Mouse (Mus musculus) heart, adult 11 months (tissue): ENCODE results near the gene Asb4.
"Not testable (repeated sequence)": the region's sequence is repeated elsewhere in the genome, so short reads cannot be mapped to it uniquely, and the experiment has no call there.

Experiments
- DNase-seq: peaks from one replicate; pipeline ENCODE4 v3.0.0; 2022

Asb4 gene

DNA sequence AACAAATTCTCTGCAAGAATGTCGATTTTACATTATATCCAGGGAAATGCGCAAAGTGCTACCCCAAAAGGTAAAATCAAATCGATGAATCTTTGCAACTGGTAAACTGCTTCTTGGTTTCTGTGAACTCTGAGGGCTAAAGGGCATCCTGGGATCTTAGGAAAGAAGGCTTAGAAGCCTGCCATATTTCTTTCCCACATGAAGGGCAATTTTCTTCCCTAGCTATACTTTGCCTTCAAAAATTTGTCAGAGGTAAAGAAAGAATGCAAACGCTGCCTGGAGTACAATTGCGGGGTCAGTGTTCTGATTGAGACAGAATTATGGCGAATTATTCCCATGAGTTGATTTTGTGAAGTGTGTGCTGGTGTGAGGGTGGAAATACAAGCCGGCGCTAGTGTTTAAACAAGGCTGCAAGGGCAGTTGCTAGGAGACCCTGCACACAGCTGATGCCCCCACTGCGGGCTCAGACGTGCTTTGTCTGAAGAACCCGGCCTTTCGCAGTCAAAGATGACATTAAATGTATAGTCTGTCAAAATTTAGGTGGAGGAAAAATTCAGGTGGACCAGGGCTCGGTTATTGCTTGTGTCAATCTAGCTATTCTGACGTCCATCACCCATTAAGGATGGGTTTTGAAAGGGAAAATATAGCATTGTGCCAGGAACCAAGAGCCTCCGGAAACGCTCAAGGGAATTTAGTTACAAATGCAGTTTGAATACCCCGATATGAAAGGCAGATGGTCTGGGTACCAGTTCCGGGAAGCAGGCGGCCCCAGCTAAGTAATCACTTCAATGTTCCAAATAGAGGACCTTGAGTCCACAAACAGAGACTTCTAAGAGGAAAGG, at the start of gene Asb4:
Gene Asb4, plus strand, starts transcription at position 51 of the 842 bp plus-strand sequence.
- DNase-seq: no peak

DNA sequence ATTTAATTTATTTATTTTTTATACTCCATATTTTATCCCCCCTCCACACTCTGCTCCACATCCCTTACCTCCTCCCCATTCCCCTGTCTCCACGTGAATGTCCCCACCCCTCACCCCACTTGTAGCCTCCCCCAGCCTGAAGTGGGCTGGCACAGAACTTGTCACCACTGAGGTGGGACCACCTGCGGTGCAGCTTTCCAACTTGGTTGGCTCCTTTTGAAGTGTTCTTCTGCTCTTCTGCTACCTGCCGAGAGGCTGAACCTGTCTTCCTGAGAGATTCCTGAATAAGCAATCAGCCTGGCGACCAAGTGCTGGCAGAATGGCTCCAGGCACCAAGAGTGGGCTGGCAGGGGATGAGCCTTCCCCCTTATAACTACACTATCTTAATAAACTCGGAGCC, 49.2 kb upstream of the Asb4 start:
- no peak for DNase-seq

DNA sequence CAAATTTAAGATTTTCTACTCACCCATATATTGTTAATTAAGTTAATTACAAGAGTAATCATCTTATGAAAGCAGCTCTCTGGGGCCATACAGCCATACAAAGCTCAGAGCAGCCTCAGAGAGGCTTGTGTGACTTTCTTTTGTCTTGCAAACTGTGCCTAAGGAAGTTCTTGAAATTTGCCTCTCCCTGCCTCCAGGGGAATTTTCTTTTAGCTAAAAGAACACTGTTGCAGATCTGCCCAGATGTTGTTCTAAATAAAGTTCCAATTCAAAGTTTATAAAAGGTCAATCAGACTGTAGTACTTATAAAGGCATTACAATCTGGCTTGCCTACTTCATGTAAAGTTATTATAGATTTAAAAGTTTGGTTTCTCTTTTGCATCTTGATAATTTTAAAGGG, 47.2 kb upstream of the Asb4 start:
- DNase-seq: not testable (repeated sequence)

DNA sequence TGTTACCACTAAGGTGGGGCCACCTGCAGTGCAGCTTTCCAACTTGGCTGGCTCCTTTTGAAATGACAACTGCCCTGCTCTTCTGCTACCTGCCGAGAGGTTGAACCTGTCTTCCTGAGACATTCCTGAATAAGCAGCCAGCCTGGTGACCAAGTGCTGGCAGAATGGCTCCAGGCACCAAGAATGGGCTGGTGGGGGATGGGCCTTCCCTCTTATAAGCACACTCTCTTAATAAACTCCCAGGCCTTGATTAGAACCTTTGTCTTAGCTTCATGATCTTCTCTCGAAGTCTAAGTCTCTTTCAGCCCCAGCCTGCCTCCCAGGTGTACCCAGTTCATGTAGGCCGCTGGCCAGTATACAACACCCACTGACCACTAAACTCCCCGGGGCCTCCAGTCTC, 44.4 kb upstream of the Asb4 start:
- peak; percentile 61 for DNase-seq

DNA sequence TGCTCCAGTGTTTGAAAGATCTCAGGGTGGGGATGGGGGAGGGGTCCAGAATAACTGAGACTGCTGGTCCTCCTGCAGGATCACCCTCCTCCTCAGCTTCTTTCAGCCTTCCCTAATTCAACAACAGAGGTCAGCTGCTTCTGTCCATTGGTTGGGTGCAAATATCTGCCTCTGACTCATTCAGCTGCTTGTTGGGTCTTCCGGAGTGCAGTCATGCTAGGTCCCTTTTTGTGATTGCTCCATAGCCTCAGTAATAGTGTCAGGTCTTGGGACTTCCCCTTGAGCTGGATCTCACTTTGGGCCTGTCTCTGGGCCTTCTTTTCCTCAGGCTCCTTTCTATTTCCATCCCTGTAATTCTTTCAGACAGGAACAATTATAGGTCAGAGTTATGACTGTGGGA, 43.9 kb upstream of the Asb4 start:
- DNase-seq: peak; percentile 85

DNA sequence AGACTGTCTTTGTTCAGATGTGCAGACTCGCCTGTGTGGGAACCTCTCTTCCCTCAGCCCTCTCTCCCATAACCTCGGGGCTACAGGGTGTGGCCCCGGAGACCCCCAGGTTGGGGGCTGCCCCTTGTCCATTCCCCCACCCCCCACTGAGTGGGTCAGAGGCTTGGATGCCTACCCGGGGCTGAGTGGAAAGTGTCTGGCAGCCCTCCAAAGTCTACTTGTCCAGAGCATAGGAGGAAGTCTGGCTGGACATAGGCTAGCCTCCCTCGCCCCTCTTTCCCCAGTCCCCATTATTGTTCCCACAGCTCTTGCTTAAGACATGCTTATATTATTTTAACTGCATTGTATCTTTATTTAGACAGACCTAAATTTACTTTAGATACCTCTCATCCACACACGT, 38.9 kb upstream of the Asb4 start:
- DNase-seq: peak; percentile 73

DNA sequence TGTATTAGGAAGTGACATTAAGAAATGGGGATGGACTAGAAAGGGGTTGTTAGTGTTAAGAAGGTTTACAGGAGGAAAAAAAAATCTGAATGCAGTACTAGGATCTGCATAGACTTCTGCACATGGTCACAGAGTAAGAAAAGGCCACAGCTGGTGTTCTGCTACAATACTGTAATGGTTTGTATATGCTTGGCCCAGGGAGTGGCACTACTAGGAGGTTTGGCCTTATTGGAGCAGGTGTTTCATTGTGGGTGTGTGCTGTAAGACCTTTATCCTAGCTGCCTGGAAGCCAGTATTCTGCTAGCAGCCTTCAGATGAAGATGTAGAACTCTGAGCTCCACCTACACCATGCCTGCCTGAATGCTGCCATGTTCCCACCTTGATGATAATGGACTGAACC, 25.3 kb upstream of the Asb4 start:
- peak; percentile 63 for DNase-seq

DNA sequence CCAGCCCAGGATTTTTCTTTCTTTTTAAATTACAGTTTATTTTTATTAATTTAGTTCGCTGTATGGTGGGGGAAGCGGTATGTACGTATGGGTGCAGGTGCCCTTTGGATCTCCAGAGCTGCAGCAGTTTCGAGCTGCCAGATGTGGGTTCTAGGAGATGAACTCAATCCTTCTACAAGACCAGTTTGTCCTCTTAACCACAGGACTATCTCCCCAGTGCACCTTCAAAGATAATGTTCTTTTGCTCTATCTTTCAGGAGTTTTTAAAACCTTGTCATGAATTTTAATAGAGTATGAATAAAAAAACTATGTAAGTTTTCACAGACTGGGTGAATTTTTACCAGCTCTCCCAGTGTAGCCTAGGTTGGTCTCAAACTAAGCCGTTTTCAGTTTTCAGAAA, 22.8 kb upstream of the Asb4 start:
- DNase-seq: peak; percentile 5

DNA sequence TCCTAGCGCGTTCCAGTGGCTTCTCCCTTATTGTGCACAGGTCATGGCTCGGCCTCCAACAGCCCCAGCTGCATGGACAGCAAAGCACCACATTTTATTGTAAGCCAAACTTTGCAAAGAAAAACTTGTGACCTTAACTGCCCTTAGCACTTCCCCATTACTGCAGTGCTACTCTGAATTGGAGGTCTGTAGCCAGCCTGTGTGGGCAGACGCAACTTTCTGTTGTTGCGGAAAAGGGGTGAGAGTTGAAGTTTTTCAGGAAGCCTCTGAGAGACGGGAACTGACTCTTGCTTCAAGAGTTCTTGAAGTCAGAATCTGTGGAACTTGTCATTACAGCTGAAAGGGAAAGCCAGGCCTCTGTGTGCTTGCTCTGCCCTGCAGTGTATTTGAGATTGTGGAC, 21.2 kb upstream of the Asb4 start:
- DNase-seq: peak; percentile 94

DNA sequence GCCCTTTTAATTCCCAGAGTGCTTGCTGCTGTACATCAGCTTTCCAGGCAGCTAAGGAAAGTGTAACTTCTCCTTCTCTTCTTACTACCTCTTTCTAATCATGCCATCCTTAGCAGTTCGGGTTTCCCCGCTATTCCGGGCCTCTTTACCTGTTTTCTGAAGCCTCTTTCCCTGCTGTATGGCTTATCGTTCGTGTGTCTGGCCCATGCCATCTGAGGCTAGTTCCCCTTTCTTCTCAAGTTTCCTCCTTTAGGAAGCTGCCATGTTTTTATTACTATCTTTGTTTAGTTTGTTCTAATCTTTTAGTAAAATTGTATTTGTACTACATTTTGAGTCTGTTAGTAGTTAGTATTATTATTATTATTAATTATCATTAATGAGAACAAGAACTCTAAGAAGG, 17.3 kb upstream of the Asb4 start:
- DNase-seq: peak; percentile 59

DNA sequence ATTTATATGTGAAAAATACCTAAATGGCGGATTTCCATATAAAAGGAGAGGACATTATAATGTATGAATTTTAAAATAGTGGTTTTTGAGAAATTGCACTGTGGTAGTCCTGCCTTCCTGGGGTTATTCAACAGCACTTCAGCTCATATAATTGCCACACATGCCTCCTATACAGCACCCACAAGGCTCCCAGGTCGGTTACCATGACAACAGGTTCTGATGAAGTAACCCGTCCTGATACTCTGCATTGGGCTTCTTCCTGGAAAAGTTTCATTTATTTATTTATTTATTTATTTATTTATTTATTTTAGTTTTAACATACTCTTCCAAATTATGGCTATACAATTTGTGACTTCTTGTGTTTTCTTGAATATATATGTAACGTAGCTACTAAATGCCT, 6.3 kb upstream of the Asb4 start:
- no peak for DNase-seq

DNA sequence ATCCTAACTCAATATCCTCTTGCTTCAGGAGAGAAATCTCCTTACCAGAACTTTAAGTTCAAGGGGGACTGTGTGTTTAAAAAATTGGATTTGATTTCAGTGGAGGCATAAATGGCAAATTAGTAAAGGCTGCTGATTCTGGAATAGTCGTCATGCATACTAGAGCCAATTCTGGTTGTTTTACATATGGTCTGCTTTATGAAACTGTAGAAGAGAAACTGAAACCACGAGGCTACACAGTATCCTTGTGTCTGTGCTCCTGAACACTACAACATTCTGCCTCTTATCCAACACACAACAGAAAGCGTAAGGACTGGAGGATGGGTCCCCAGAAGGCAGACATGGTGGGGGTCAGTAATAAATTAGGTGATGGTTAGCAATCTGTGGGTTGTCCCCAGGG, 4.1 kb upstream of the Asb4 start:
- no peak for DNase-seq

DNA sequence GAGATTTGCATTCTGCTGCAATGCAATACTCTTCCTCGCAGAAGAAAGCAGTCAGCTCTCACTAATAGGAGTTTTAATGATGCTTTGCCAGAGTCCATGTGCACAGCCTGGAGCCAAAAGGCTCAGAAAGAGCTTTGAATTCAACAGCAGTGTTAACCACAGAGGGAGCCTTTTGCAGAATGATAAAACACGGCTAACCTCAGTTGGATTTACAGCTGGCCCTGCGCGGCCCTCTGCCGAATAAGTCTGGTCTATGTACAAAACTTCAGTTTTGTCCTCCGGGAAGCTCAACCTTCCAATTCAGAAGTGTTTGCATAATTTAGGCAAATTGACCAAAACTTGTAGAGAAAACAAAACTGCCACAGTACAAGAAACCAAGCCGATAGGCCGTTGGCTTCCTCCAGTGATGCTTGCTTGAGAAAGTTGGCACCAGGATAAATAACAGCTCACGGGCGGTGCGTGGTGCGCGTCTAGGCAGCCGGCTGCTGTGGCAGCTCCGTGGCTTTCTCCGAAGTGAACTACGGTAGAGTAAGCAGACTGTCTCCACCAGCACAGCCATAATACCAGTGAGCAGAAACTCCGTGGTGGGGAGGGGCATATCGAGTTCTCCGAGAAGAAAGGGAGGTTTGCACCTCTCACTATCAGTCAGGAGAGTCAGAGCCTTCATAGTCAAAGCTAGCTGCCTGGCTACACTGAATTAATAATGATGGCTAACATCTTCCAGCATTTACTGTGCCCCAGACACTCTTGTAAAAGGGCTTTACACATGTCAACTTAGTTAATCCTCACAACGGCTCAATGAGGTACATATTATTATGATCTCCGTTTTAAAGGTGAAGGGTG, 3.2 kb upstream of the Asb4 start:
- DNase-seq: no peak

DNA sequence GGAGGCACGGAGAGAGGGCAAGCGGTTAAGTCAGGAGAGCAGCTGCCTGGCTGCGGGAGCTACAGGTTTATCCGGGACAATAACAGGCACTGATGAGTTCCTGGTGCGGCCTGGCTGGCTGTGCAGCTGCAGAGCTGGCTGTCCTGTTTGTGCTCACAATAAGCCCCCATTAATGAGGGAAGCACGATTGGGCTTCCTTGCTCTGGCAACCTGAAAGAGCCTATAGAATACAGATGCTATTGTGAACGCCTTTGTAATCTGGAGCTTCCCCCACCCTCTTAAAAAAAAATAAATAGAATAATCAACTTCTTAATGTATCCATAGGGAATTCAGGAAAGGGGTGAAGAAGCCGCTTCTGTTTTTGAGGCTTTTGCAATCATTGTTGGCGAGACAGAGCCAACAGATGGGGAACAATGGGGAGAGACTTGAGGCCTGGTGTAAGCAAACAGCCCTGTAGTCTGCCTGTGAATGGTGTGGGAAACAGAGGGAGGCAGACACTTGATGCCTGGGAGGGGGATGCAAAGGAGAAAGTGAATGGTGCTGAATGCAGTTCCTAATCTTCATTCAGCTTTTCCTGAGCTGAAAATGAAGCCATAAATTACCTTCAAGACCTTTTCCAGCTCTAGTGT, 2.4 kb upstream of the Asb4 start:
- peak; percentile 80 for DNase-seq

DNA sequence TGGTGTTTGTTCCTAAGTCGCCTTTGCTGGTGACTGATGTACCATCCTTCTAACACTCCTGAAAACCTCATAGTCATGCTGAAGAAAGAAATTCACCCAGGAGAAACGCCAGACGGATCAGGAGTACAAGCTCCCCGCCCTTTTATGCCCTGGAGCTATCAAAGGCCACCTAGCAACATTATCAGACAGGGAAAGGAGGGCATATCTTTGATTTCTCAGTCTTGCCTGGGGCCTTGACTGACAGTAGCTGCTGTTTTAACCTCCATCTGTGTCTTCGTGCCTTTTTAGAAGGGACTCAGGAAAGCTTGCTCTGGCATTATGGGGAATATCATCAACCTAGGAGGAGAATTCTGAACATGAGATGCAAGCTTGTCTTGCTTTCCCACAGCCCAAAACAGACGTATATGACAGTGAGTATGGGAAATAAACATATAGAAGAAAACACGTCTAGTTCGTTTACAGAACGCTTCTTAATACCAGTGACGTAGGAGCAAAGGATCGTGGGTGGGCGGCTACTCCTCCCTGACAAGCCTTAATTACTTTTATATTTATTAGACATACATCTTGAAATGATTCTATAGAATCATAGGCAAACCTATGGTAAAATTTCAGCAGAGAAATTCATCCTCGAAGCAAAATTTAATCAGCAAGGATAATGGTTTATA, 1.1 kb upstream of the Asb4 start:
- peak; percentile 76 for DNase-seq

DNA sequence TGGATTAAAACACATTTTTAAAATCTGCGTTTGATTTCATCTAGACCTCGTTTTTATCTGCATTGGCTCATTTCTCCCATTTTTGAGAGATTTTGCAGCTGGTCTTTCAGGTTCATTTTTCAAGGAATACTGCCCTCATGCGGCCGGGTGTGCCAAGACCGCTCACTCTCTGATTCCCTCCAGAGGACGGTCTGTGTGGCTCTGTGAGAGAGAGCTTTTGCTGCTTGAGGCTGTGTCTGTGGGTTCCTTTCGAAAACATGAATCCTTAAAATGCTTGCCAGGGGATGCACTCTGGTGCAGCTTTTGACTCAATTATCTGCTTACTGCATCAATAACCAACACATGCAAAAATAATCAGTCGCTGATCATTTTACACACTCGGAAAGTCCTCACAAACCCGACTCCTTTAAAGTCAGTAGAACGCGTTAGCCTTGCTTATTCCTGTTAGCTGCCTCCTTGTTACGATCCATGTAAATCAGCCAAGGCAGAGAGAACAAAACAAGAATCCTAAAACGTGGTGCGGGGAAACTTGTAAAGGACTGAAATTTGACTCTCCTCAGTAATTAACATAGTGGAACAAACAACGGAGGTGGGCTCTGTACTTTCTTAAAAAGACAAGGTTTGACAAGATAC, 487 bp upstream of the Asb4 start:
- peak; percentile 94 for DNase-seq

DNA sequence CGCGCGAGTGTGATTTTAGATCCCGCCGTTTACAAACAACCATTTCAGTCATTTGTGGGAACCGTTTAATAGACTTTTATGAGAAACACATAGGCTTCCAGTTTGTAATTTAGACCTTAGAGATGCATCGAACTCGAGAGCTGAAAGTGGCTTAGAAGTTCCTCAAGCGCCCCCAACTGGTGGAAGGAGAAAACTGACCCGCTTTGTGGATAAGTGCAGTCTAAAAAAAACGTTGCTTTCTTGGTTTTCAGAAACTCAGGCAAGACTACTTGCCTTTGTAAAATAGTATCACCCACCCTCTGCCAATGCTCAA, 948 bp downstream of the Asb4 start:
- peak; percentile 90 for DNase-seq

DNA sequence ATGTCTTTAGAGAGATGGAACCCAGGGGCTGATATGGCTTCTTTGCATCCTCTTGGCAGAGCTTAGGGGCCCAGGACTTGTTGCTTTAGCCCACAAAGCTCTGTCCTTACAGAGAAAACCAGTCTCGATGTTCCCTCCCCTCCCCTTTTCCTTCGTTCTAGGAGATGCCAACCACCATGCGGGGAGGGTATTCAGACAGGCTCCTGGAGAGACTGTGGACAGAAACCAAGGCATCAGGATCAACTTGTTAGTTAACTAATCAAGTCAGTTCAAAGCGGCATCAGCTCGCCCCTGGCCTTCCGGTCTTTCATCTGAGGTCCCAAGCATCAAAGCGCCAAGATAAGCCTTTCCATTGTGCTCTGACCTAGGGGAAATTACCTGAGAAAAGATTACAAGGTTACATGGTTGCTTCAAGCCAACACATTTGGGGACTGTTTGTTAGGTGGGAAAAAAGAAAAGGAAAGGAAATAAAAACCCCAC, 2.0 kb downstream of the Asb4 start:
- peak; percentile 81 for DNase-seq

DNA sequence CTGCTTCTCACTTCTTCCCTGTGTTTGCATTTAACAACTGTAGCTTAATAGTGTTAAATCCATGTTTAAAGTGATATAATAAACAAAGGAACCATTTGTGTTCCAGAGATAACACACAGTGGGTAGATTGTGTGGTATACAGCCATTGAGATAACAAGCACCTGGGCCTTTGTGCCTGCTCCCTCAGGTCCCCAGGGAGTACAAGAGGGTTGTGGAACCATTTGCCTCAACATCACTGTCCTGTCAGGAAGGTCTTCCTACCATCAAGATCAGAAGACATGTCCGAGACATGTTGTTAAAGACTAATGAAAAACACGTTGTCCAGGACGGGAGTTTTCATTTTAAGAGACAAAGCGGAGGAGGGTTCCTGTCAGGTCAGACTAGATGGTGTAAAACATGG, 3.3 kb downstream of the Asb4 start:
- DNase-seq: peak; percentile 76

DNA sequence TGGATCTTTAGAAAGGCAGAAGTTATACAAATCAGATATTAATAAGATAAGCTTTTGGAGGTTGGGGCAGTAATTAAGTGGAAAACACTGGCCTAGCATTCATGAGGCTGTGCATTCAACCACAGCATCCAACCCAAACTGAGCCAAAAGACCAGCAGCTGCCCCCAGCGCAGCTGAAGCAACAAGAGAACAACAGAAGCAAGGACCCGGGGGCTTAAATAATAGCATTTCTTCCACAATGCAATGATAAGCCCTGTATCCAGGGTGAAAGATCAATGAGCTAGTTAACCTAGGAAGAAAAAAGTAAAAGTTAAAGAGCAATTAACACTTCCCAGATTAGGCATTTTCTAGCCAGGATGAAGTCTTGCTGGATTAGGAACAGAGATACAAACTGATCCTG, 4.2 kb downstream of the Asb4 start:
- peak; percentile 56 for DNase-seq

DNA sequence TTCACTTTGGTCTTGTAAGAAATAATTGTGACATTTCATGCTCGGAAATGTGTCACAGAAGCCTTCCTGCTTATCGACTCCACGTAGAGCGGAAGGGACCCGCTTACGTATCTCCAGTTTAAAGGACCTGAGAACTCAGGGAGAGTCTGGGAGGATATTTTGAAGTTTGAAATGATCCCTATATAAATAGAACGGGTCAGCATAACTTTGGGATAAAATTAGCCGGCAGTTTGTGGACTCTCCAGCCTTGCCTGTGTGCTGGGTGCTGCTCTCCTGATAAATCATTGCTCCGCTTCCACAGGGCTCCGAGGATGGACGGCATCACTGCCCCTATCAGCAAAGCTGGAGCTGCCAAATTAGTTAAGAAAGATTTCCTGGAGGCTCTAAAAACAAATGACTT, 7.1 kb downstream of the Asb4 start:
- peak; percentile 91 for DNase-seq

DNA sequence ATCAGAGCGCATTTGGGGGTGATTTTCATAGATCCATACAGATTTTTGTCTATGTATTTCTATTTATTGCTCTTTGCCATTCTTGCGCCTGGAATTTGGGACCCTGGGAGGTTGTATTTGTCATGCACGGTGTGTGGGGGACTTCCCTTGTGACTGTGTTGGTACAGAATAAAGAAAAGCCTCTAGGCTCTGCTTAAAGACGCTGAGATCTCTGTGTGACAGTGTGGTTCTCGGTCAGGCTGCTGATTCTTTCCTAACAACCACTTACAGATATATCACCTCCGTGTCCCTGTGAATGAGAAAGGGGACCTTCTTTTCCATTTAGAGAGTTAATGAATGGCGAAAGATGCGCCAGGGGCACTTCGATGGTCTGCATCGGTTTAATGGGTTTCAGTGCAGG, 7.8 kb downstream of the Asb4 start:
- peak; percentile 44 for DNase-seq

DNA sequence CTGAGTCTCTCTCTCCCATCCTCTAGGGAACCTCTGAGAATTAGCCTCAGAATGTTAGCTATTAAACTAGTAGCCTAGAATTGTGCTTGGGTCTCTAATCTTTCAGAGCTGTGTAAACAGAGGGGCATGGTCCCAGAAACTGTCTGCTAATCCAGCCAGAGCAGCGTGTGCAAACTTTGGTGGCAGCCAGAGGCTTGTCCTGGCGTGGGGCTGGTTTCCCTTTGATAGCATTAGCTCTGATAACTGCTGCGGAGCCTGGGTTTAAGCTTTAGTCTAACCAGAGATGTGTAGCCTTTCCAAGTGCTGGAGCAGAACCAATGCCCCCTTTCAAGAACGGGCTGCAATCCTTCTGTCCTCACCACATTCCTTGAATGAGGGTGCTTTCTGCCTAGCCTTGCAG, 11.8 kb downstream of the Asb4 start:
- peak; percentile 89 for DNase-seq
